Mouse (Mus musculus): ENCODE measurements at regions not wholly inside any gene's neighbourhood (a gene's known extent, or its start where the extent isn't known, plus 50 kb on each side); places are given as distances from the start of the nearest gene placed in this dataset.
A peak's percentile ranks its signal among the peaks of the same experiment; 100 is the strongest.

- DNase-seq (ENCODE audit: low spot score in 2 of 2): no peak
Observed at GRCm38 (mm10) chr13:37689127-37689777, 88.9 kb upstream of the Rreb1 start.

- peak in 1 of 2 experiments; percentile 32 for DNase-seq (ENCODE audit: low spot score in 2 of 2)
Observed at GRCm38 (mm10) chr13:37691855-37692445, 86.2 kb upstream of the Rreb1 start.

- DNase-seq (ENCODE audit: low spot score in 2 of 2): no peak
Observed at GRCm38 (mm10) chr13:37693617-37694016, 84.6 kb upstream of the Rreb1 start.

GRCm38 (mm10) chr13:37704475-37704874, 73.7 kb upstream of the Rreb1 start:
- no peak for DNase-seq (ENCODE audit: low spot score in 2 of 2)

GRCm38 (mm10) chr13:37705482-37705881, 72.7 kb upstream of the Rreb1 start:
- DNase-seq (ENCODE audit: low spot score in 2 of 2): no peak

- DNase-seq (ENCODE audit: low spot score in 2 of 2): no peak
Observed at GRCm38 (mm10) chr13:37710913-37711312, 67.3 kb upstream of the Rreb1 start.

GRCm38 (mm10) chr13:37712908-37713496, 65.2 kb upstream of the Rreb1 start:
- no peak for DNase-seq (ENCODE audit: low spot score in 2 of 2)

- DNase-seq (ENCODE audit: low spot score in 2 of 2): no peak
Observed at GRCm38 (mm10) chr13:37715058-37715712, 63.0 kb upstream of the Rreb1 start.

GRCm38 (mm10) chr13:37715770-37716693, 62.2 kb upstream of the Rreb1 start:
- DNase-seq (ENCODE audit: low spot score in 2 of 2): no peak

- DNase-seq (ENCODE audit: low spot score in 2 of 2): no peak
Observed at GRCm38 (mm10) chr13:37717793-37718192, 60.4 kb upstream of the Rreb1 start.

- DNase-seq (ENCODE audit: low spot score in 2 of 2): no peak
Observed at GRCm38 (mm10) chr13:37718364-37718763, 59.8 kb upstream of the Rreb1 start.
